Mouse (Mus musculus) megakaryocyte, embryonic 14.5 days (primary cell): ENCODE data around the gene 4930522H14Rik. TPM values are rescaled to one million over a fixed set of nuclear protein-coding genes. Genes with fewer than 3 reads are reported as not detected.

ENCODE experiments used
- H3K27me3 ChIP-seq: replicated peaks from 2 replicates; pipeline ENCODE3; 2012; ENCODE audit warnings: inconsistent platforms
- H3K36me3 ChIP-seq: replicated peaks from 2 replicates; pipeline ENCODE3; 2012; ENCODE audit warnings: low read length, inconsistent platforms, mixed read lengths
- H3K4me1 ChIP-seq: 2 replicates; pipeline ENCODE4 v1.6.1; 2012; ENCODE audit warnings: inconsistent platforms
- H3K4me3 ChIP-seq: replicated peaks from 2 replicates; pipeline ENCODE3; 2012; ENCODE audit warnings: moderate library complexity, mild to moderate bottlenecking, inconsistent platforms
- H3K9me3 ChIP-seq: 2 replicates; pipeline ENCODE4 v1.6.1; 2012; ENCODE audit warnings: inconsistent platforms
- FLI1 ChIP-seq: IDR thresholded peaks from 2 replicates; pipeline ENCODE4 v1.6.1; 2012; ENCODE audit warnings: low read length, inconsistent platforms, mixed read lengths
- GATA1 ChIP-seq: IDR thresholded peaks from 3 replicates; pipeline ENCODE4 v1.6.1; 2012; ENCODE audit warnings: mixed read lengths, low read length, inconsistent platforms, borderline replicate concordance
- polyA plus RNA-seq: library from polyadenylated mRNA; stranded (reverse); fragments of >175 nt; gene quantifications from 2 replicates; pipeline ENCODE4 v1.2.3, GENCODE M21; 2012; ENCODE audit warnings: low replicate concordance; ENCODE audit not compliant: insufficient read depth

Gene 4930522H14Rik
- polyA plus RNA-seq, 1 experiment: not detected

- H3K9me3 ChIP-seq: no peaks in the 10 kb centered on the region
- H3K27me3 ChIP-seq: peaks cover under 1% of the 10 kb centered on the region
- H3K4me1 ChIP-seq: peaks cover 47% of the 10 kb centered on the region
- no peak for TF ChIP-seq FLI1
- no peak for TF ChIP-seq GATA1
- peaks cover 11% of the 10 kb centered on the region for H3K36me3 ChIP-seq
- H3K4me3 ChIP-seq: no peak overlapping the region
These were observed 53.6 kb downstream of the 4930522H14Rik start for GRCm38 (mm10) chr4:109477454-109477853.

- H3K4me3 ChIP-seq: peak overlapping the region; percentile 97
- H3K27me3 ChIP-seq: no peaks in the 10 kb centered on the region
- peaks cover 52% of the 10 kb centered on the region for H3K4me1 ChIP-seq
- TF ChIP-seq FLI1 (no peak), GATA1 (no peak)
- H3K9me3 ChIP-seq: no peaks in the 10 kb centered on the region
- peaks cover 19% of the 10 kb centered on the region for H3K36me3 ChIP-seq
These were observed 54.5 kb downstream of the 4930522H14Rik start for GRCm38 (mm10) chr4:109476554-109477014.

- Histone ChIP-seq H3K4me3 (peak overlapping the region; percentile 97), H3K9me3 (no peaks in the 10 kb centered on the region), H3K27me3 (no peaks in the 10 kb centered on the region), H3K4me1 (peaks cover 52% of the 10 kb centered on the region), H3K36me3 (peaks cover 24% of the 10 kb centered on the region)
- no peak for TF ChIP-seq FLI1
- no peak for TF ChIP-seq GATA1
These were observed 55.2 kb downstream of the 4930522H14Rik start for GRCm38 (mm10) chr4:109475577-109476553.

- Histone ChIP-seq H3K27me3 (no peaks in the 10 kb centered on the region), H3K4me3 (peak overlapping the region; percentile 97), H3K36me3 (peaks cover 30% of the 10 kb centered on the region), H3K4me1 (peaks cover 53% of the 10 kb centered on the region), H3K9me3 (no peaks in the 10 kb centered on the region)
- no peak for TF ChIP-seq FLI1
- TF ChIP-seq GATA1: no peak
These were observed 56.0 kb downstream of the 4930522H14Rik start for GRCm38 (mm10) chr4:109475078-109475477.

- Histone ChIP-seq H3K27me3 (no peaks in the 10 kb centered on the region), H3K4me3 (peak overlapping the region; percentile 77), H3K36me3 (peaks cover 41% of the 10 kb centered on the region), H3K9me3 (no peaks in the 10 kb centered on the region), H3K4me1 (peaks cover 65% of the 10 kb centered on the region)
- TF ChIP-seq GATA1 (no peak), FLI1 (no peak)
These were observed 58.5 kb downstream of the 4930522H14Rik start for GRCm38 (mm10) chr4:109472566-109472965.

GRCm38 (mm10) chr4:109471606-109472005 is 59.5 kb downstream of the 4930522H14Rik start:
- Histone ChIP-seq H3K36me3 (peaks cover 45% of the 10 kb centered on the region), H3K4me3 (no peak overlapping the region), H3K9me3 (no peaks in the 10 kb centered on the region), H3K27me3 (no peaks in the 10 kb centered on the region), H3K4me1 (peaks cover 66% of the 10 kb centered on the region)
- TF ChIP-seq FLI1 (no peak), GATA1 (no peak)

GRCm38 (mm10) chr4:109467687-109468086 is 63.4 kb downstream of the 4930522H14Rik start:
- Histone ChIP-seq H3K27me3 (no peaks in the 10 kb centered on the region), H3K36me3 (peaks cover 52% of the 10 kb centered on the region), H3K4me1 (peaks cover 84% of the 10 kb centered on the region), H3K9me3 (no peaks in the 10 kb centered on the region), H3K4me3 (no peak overlapping the region)
- TF ChIP-seq FLI1: no peak
- no peak for TF ChIP-seq GATA1

- Histone ChIP-seq H3K36me3 (peaks cover 35% of the 10 kb centered on the region), H3K27me3 (no peaks in the 10 kb centered on the region), H3K4me3 (no peak overlapping the region), H3K9me3 (no peaks in the 10 kb centered on the region), H3K4me1 (peaks cover 83% of the 10 kb centered on the region)
- TF ChIP-seq GATA1: no peak
- TF ChIP-seq FLI1: no peak
These were observed 67.2 kb downstream of the 4930522H14Rik start for GRCm38 (mm10) chr4:109463892-109464291.

- H3K36me3 ChIP-seq: peaks cover 42% of the 10 kb centered on the region
- TF ChIP-seq GATA1 (no peak), FLI1 (no peak)
- H3K4me1 ChIP-seq: peaks cover 76% of the 10 kb centered on the region
- H3K9me3 ChIP-seq: no peaks in the 10 kb centered on the region
- H3K4me3 ChIP-seq: no peak overlapping the region
- H3K27me3 ChIP-seq: no peaks in the 10 kb centered on the region
These were observed 70.5 kb downstream of the 4930522H14Rik start for GRCm38 (mm10) chr4:109460421-109461179.

GRCm38 (mm10) chr4:109456821-109457220 is 74.3 kb downstream of the 4930522H14Rik start:
- TF ChIP-seq GATA1 (no peak), FLI1 (no peak)
- H3K27me3 ChIP-seq: no peaks in the 10 kb centered on the region
- peaks cover 49% of the 10 kb centered on the region for H3K4me1 ChIP-seq
- peaks cover 69% of the 10 kb centered on the region for H3K36me3 ChIP-seq
- H3K9me3 ChIP-seq: no peaks in the 10 kb centered on the region
- no peak overlapping the region for H3K4me3 ChIP-seq

Other genes with a start within 250 kb of the 4930522H14Rik start
- 0.27 TPM in 1 of 2 replicates, not detected in the other for gene Ttc39a, start 124.7 kb downstream of the 4930522H14Rik start, polyA plus RNA-seq
- gene Rnf11, start 46.6 kb downstream of the 4930522H14Rik start, polyA plus RNA-seq: 38.6 and 84.7 TPM in 2 replicates
- 1.6 TPM in 1 of 2 replicates, not detected in the other for gene Cdkn2c, start 135.9 kb upstream of the 4930522H14Rik start, polyA plus RNA-seq
- 2.0 and 3.4 TPM in 2 replicates for gene Faf1, start 145.3 kb upstream of the 4930522H14Rik start, polyA plus RNA-seq